In genomic region chr4:127552456-127553225, GRCm38 (mm10) we compare ENCODE assay signal across 20 mouse cellular contexts.
"Had no signal": no experiment of that assay in that cellular context is flagged by ENCODE, and none has a peak within 500 bp of the region (broad histone marks: within the 10 kb centered on the region; RNA-seq: fewer than 3 reads in every experiment).

No protein-coding gene starts in this region.

- H3K4me1 ChIP-seq: kidney, embryonic 15.5 days; limb, embryonic 12.5 days; limb, embryonic 15.5 days; lung, embryonic 15.5 days had no signal

- H3K9me3 ChIP-seq: kidney, embryonic 15.5 days; limb, embryonic 12.5 days; limb, embryonic 15.5 days; lung, embryonic 15.5 days had no signal

- ATAC-seq: liver, postnatal 0 days had no signal

- H3K4me2 ChIP-seq: kidney, embryonic 15.5 days; limb, embryonic 12.5 days; limb, embryonic 15.5 days; liver, embryonic 11.5 days; lung, embryonic 15.5 days had no signal

- H3K9ac ChIP-seq: kidney, embryonic 15.5 days; limb, embryonic 12.5 days; limb, embryonic 15.5 days; liver, embryonic 14.5 days; liver, postnatal 0 days; lung, embryonic 15.5 days had no signal

- H3K27ac ChIP-seq: kidney, embryonic 15.5 days; left cerebral cortex, adult 2 months; limb, embryonic 12.5 days; limb, embryonic 15.5 days; liver, embryonic 14.5 days; lung, embryonic 15.5 days; macrophage; stomach, postnatal 0 days had no signal

- H3K27me3 ChIP-seq: kidney, embryonic 15.5 days; limb, embryonic 12.5 days; limb, embryonic 15.5 days; lung, embryonic 15.5 days had no signal

- DNase-seq: kidney, adult 11 months; kidney, adult 8-10 months; kidney, postnatal 10 days; kidney, postnatal 36 days; layer of hippocampus, postnatal 36 days; left cerebral cortex, postnatal 4 days; liver, postnatal 0 days; midbrain, embryonic 14.5 days; thymus, adult 2 months; thymus, postnatal 14 days; thymus, postnatal 4 days had no signal

- H3K36me3 ChIP-seq: kidney, embryonic 15.5 days; limb, embryonic 12.5 days; limb, embryonic 15.5 days; lung, embryonic 15.5 days had no signal

- H3K4me3 ChIP-seq: kidney, embryonic 15.5 days; left cerebral cortex, adult 2 months; limb, embryonic 12.5 days; limb, embryonic 15.5 days; lung, embryonic 15.5 days had no signal
